Mouse (Mus musculus) subcutaneous adipose tissue, adult 2 months (tissue): ENCODE measurements around the gene Gm10324. TPM values are rescaled to one million over a fixed set of nuclear protein-coding genes. Genes with fewer than 3 reads are reported as not detected.

Source experiments
- polyA plus RNA-seq: library from polyadenylated mRNA; depleted of rRNA; stranded (reverse); fragments of >200 nt; gene quantifications from 2 replicates; pipeline ENCODE4 v1.2.3, GENCODE M21; 2012; ENCODE audit warnings: low replicate concordance; rRNA removed

The Gm10324 gene
- not detected in 2 replicates for polyA plus RNA-seq

DNA sequence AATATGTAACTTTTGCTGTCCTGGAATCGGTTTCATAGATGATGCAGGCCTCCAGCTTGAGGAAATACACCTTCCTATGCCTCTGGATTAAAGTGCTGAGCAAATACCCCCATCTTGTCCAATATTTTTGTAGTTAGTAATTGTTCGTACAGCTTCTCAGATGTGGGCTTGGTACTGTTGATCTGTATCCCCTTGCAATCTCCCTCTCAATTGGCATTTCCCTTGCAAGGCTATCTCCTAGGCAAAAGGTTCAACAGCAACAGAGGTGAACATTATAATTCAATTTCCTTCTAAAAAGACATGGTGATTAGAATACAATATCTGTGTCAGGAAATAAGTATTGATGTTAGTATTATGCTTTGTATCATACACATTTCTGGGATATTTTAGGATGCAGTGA is at the start of gene Gm10324:
Gm10324 (plus strand) TSS at position 301 of the 400 bp plus-strand sequence.

Other genes starting within 250 kb of the Gm10324 start
- not detected in 2 replicates for gene Gm10772, start 108.0 kb downstream of the Gm10324 start, polyA plus RNA-seq